Mouse (Mus musculus) embryonic facial prominence, embryonic 11.5 days (tissue): ENCODE data around the gene Shisa5. TPM values are rescaled to one million over a fixed set of nuclear protein-coding genes. Genes with fewer than 3 reads are reported as not detected.

ENCODE experiments used
- ATAC-seq: fragments of 200-750 bp; cut with Nextera tagmentation; replicated peaks from 2 replicates; pipeline ENCODE4 v1.8.0; 2017; ENCODE audit warnings: low read depth; ENCODE audit not compliant: insufficient number of reproducible peaks, low FRiP score, low TSS enrichment
- DNase-seq: peaks from one replicate; pipeline ENCODE4 v3.0.0-alpha.2; 2015; ENCODE audit warnings: low spot score
- H3K27ac ChIP-seq: fragments of 300-500 bp; sonication (generic); replicated peaks from 2 replicates; pipeline ENCODE4 v1.5.1; 2014; ENCODE audit warnings: mild to moderate bottlenecking, low read depth, low read length, control low read depth
- H3K27me3 ChIP-seq: fragments of 300-500 bp; sonication (generic); 2 replicates; pipeline ENCODE4 v1.6.1; 2014; ENCODE audit warnings: mild to moderate bottlenecking, low read length, moderate library complexity, mixed read lengths; ENCODE audit not compliant: control insufficient read depth, insufficient read depth
- H3K36me3 ChIP-seq: fragments of 300-500 bp; sonication (generic); replicated peaks from 2 replicates; pipeline ENCODE4 v1.6.1; 2014; ENCODE audit warnings: low read depth, mild to moderate bottlenecking, low read length, moderate library complexity, mixed read lengths; ENCODE audit not compliant: control insufficient read depth, insufficient read depth
- H3K4me1 ChIP-seq: fragments of 300-500 bp; sonication (generic); 2 replicates; pipeline ENCODE4 v1.6.1; 2014; ENCODE audit warnings: low read length, mixed read lengths; ENCODE audit not compliant: control insufficient read depth, insufficient read depth
- H3K4me2 ChIP-seq: fragments of 300-500 bp; sonication (generic); 2 replicates; pipeline ENCODE4 v1.6.1; 2014; ENCODE audit warnings: low read depth, mild to moderate bottlenecking, control low read depth, low read length, moderate library complexity
- H3K4me3 ChIP-seq: fragments of 300-500 bp; sonication (generic); 2 replicates; pipeline ENCODE4 v1.5.1; 2014; ENCODE audit warnings: low read depth, low read length, control low read depth
- H3K9ac ChIP-seq: fragments of 300-500 bp; sonication (generic); replicated peaks from 2 replicates; pipeline ENCODE4 v1.6.1; 2014; ENCODE audit warnings: mild to moderate bottlenecking, control low read depth, low read length
- H3K9me3 ChIP-seq: fragments of 300-500 bp; sonication (generic); replicated peaks from 2 replicates; pipeline ENCODE4 v1.6.1; 2016; ENCODE audit warnings: mild to moderate bottlenecking, low read length, inconsistent platforms, mixed read lengths; ENCODE audit not compliant: control insufficient read depth
- WGBS: fragments of 180-500 bp; shearing (Covaris S2); extraction: QIAGEN DNeasy Blood & Tissue Kit; methylation state at CpG from one replicate; pipeline ENCODE4 v1.1.7; 2014; 5-methylcytosine and 5-hydroxymethylcytosine counted together
- polyA plus RNA-seq: library from polyadenylated mRNA; unstranded; fragments of >200 nt; fragmentation: Nextera tagmentation; extraction: Ambion mirVana; gene quantifications from 2 replicates; pipeline ENCODE4 v1.2.1, GENCODE M21; 2014

The Shisa5 gene
- polyA plus RNA-seq, 1 experiment from 2014 or later = 33.2 TPM

GRCm38 (mm10) chr9:109040906-109041305 is 2.5 kb downstream of the Shisa5 start:
- Histone ChIP-seq H3K27me3 (no peaks in the 10 kb centered on the region), H3K9me3 (no peaks in the 10 kb centered on the region), H3K27ac (no peak overlapping the region), H3K4me1 (no peaks in the 10 kb centered on the region), H3K36me3 (no peaks in the 10 kb centered on the region), H3K4me3 (no peak overlapping the region), H3K4me2 (no peak overlapping the region; the same call in 1 of the 2 replicates), H3K9ac (no peak overlapping the region)
- ATAC-seq = no peak
- 66% methylated on average over 6 of the region's 6 CpGs for WGBS
- no peak for DNase-seq

GRCm38 (mm10) chr9:109041351-109041750 is 3.0 kb downstream of the Shisa5 start:
- no peak overlapping the region for H3K4me2 ChIP-seq
- H3K27ac ChIP-seq = no peak overlapping the region
- ATAC-seq (no peak), DNase-seq (no peak)
- H3K9me3 ChIP-seq = no peaks in the 10 kb centered on the region
- 85% methylated on average over 7 of the region's 7 CpGs for WGBS
- H3K4me3 ChIP-seq = no peak overlapping the region
- H3K27me3 ChIP-seq = no peaks in the 10 kb centered on the region
- no peak overlapping the region for H3K9ac ChIP-seq
- no peaks in the 10 kb centered on the region for H3K4me1 ChIP-seq
- no peaks in the 10 kb centered on the region for H3K36me3 ChIP-seq

GRCm38 (mm10) chr9:109046306-109046705 is 7.9 kb downstream of the Shisa5 start:
- no peaks in the 10 kb centered on the region for H3K36me3 ChIP-seq
- H3K4me1 ChIP-seq = no peaks in the 10 kb centered on the region
- no peaks in the 10 kb centered on the region for H3K27me3 ChIP-seq
- H3K4me3 ChIP-seq = no peak overlapping the region
- no peak overlapping the region for H3K9ac ChIP-seq
- ATAC-seq (no peak), DNase-seq (peak; percentile 63)
- H3K9me3 ChIP-seq = no peaks in the 10 kb centered on the region
- 51% methylated on average over 5 of the region's 5 CpGs for WGBS
- H3K4me2 ChIP-seq = no peak overlapping the region
- no peak overlapping the region for H3K27ac ChIP-seq

GRCm38 (mm10) chr9:109049316-109049715 is 11.0 kb downstream of the Shisa5 start:
- Histone ChIP-seq H3K4me2 (no peak overlapping the region), H3K27ac (no peak overlapping the region), H3K27me3 (no peaks in the 10 kb centered on the region), H3K4me1 (0 out of 2 replicates have a peak, but pooled peaks cover under 1% of the 10 kb centered on the region), H3K9ac (no peak overlapping the region), H3K36me3 (no peaks in the 10 kb centered on the region), H3K4me3 (no peak overlapping the region), H3K9me3 (no peaks in the 10 kb centered on the region)
- 71% methylated on average over 7 of the region's 7 CpGs for WGBS
- ATAC-seq (no peak), DNase-seq (no peak)

DNA sequence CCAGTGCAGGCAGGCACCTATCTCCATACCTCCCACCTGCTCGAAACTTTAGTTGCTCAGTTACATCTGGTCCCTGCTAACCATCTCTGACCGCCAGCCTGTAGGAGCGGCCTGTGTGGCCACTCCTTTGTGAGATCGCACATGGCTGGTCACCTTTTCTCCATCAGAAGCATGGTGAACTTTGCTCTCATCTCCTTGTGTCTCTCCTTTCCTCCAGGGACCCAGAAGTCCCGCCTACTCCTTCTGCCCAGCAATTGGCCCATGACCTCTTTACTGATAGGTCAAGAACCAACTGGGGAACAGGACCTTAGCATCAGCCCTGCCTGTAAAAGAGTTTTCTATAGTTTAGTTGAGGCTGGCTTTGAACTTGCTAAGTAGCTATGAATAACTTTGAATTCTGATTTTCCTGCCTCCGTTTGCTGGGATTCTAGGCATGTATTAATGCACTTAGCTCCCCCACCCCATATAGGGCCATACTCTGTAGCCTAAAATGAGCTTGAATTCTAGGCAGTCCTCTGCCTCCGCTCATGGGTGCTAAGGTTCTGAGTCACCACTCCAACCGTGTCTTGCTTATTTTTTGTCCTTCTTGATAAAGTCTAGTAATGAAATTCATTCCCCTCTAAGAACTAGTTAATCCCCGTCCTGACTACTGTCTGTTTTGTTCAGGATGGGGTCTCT is 11.8 kb downstream of the Shisa5 start:
- H3K27ac ChIP-seq = no peak overlapping the region
- H3K9ac ChIP-seq = no peak overlapping the region
- H3K4me1 ChIP-seq = peaks cover 3% of the 10 kb centered on the region; the same call in 1 of the 2 replicates
- H3K4me2 ChIP-seq = no peak overlapping the region
- DNase-seq (no peak), ATAC-seq (no peak)
- H3K36me3 ChIP-seq = no peaks in the 10 kb centered on the region
- H3K27me3 ChIP-seq = no peaks in the 10 kb centered on the region
- H3K4me3 ChIP-seq = no peak overlapping the region
- H3K9me3 ChIP-seq = no peaks in the 10 kb centered on the region
- 80% methylated on average over 9 of the region's 9 CpGs for WGBS

- Histone ChIP-seq H3K27me3 (no peaks in the 10 kb centered on the region), H3K4me3 (no peak overlapping the region), H3K9ac (no peak overlapping the region), H3K4me1 (peaks cover 3% of the 10 kb centered on the region; the same call in 1 of the 2 replicates), H3K27ac (no peak overlapping the region), H3K9me3 (no peaks in the 10 kb centered on the region), H3K4me2 (no peak overlapping the region), H3K36me3 (no peaks in the 10 kb centered on the region)
- DNase-seq (no peak), ATAC-seq (no peak)
- 66% methylated on average over 3 of the region's 3 CpGs for WGBS
These were observed 12.3 kb downstream of the Shisa5 start for GRCm38 (mm10) chr9:109050674-109050997.

DNA sequence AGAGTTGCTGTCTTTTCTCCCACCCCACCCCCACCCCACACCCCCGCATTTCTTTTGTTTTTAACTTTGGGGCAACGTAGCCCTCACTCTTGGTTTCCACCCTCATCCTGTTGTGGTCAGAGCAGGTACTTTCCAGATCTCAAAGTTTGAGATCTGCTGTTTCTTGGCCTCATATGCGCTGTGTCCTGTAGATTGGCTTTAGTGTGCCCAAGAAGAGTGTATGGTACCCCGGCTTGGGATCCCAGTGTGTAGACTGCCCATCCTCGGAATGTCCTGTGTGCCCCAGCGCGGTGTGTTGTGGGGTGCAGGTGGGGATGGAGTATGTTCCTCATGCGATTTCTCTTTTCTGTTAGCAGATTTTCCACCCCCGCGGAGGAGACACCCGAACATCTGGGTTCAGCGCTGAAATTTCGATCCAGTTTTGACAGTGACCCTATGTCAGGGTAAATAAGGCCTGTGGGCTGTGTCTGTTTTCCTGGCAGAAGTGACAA is 12.7 kb downstream of the Shisa5 start:
- Histone ChIP-seq H3K4me1 (peaks cover 3% of the 10 kb centered on the region; the same call in 1 of the 2 replicates), H3K36me3 (no peaks in the 10 kb centered on the region), H3K4me2 (no peak overlapping the region), H3K9ac (no peak overlapping the region), H3K27ac (no peak overlapping the region), H3K9me3 (no peaks in the 10 kb centered on the region), H3K27me3 (no peaks in the 10 kb centered on the region), H3K4me3 (no peak overlapping the region)
- DNase-seq (no peak), ATAC-seq (no peak)
- WGBS = 89% methylated on average over 13 of the region's 13 CpGs

- no peaks in the 10 kb centered on the region for H3K9me3 ChIP-seq
- H3K27ac ChIP-seq = no peak overlapping the region
- peaks cover 3% of the 10 kb centered on the region; the same call in 1 of the 2 replicates for H3K4me1 ChIP-seq
- H3K4me3 ChIP-seq = no peak overlapping the region
- H3K9ac ChIP-seq = no peak overlapping the region
- ATAC-seq (no peak), DNase-seq (no peak)
- H3K4me2 ChIP-seq = no peak overlapping the region
- H3K36me3 ChIP-seq = no peaks in the 10 kb centered on the region
- WGBS = 83% methylated on average over 10 of the region's 10 CpGs
- H3K27me3 ChIP-seq = no peaks in the 10 kb centered on the region
These were observed 13.5 kb downstream of the Shisa5 start for GRCm38 (mm10) chr9:109051651-109052489.
